Mouse (Mus musculus) hindbrain, embryonic 11.5 days (tissue): ENCODE results near the gene Slc9a5. TPM values are rescaled to one million over a fixed set of nuclear protein-coding genes. Genes with fewer than 3 reads are reported as not detected.

Experiments
- ATAC-seq: fragments of 200-750 bp; cut with Nextera tagmentation; 2 replicates; pipeline ENCODE4 v1.8.0; 2017; ENCODE audit warnings: mild to moderate bottlenecking, moderate TSS enrichment, moderate library complexity; ENCODE audit not compliant: low FRiP score
- DNase-seq: peaks from one replicate; pipeline ENCODE4 v3.0.0-alpha.2; 2015; ENCODE audit warnings: low spot score
- H3K27ac ChIP-seq: fragments of 300-500 bp; sonication (generic); 2 replicates; pipeline ENCODE4 v1.5.1; 2014; ENCODE audit warnings: mild to moderate bottlenecking, low read depth, low read length
- H3K27me3 ChIP-seq: fragments of 300-500 bp; sonication (generic); 2 replicates; pipeline ENCODE4 v1.6.1; 2014; ENCODE audit warnings: mild to moderate bottlenecking, low read length, moderate library complexity, mixed read lengths; ENCODE audit not compliant: control insufficient read depth, insufficient read depth
- H3K36me3 ChIP-seq: fragments of 300-500 bp; sonication (generic); 2 replicates; pipeline ENCODE4 v1.6.1; 2014; ENCODE audit warnings: mild to moderate bottlenecking, low read length, moderate library complexity, mixed read lengths; ENCODE audit not compliant: control insufficient read depth, insufficient read depth
- H3K4me1 ChIP-seq: fragments of 300-500 bp; sonication (generic); replicated peaks from 2 replicates; pipeline ENCODE4 v1.6.1; 2014; ENCODE audit warnings: low read length, mixed read lengths; ENCODE audit not compliant: control insufficient read depth, insufficient read depth
- H3K4me2 ChIP-seq: fragments of 300-500 bp; sonication (generic); replicated peaks from 2 replicates; pipeline ENCODE4 v1.6.1; 2014; ENCODE audit warnings: mild to moderate bottlenecking, low read depth, low read length
- H3K4me3 ChIP-seq: fragments of 300-500 bp; sonication (generic); 2 replicates; pipeline ENCODE4 v1.5.1; 2014; ENCODE audit warnings: low read depth, low read length
- H3K9ac ChIP-seq: fragments of 300-500 bp; sonication (generic); 2 replicates; pipeline ENCODE4 v1.6.1; 2014; ENCODE audit warnings: low read depth, low read length
- H3K9me3 ChIP-seq: fragments of 300-500 bp; sonication (generic); 2 replicates; pipeline ENCODE4 v1.6.1; 2016; ENCODE audit warnings: low read length; ENCODE audit not compliant: control insufficient read depth
- WGBS: fragments of 180-500 bp; shearing (Covaris S2); extraction: QIAGEN DNeasy Blood & Tissue Kit; methylation state at CpG from one replicate; pipeline ENCODE4 v1.1.7; 2014; 5-methylcytosine and 5-hydroxymethylcytosine counted together
- polyA plus RNA-seq: library from polyadenylated mRNA; unstranded; fragments of >200 nt; fragmentation: Nextera tagmentation; extraction: Ambion mirVana; gene quantifications from 2 replicates; pipeline ENCODE4 v1.2.1, GENCODE M21; 2014

Slc9a5 gene
- polyA plus RNA-seq, 1 experiment from 2014 or later: 4.5 TPM

GRCm38 (mm10) chr8:105346611-105347427, 1.8 kb upstream of the Slc9a5 start:
- Histone ChIP-seq H3K9me3 (no peaks in the 10 kb centered on the region), H3K4me3 (peak overlapping the region; percentile 62), H3K4me1 (peaks cover 2% of the 10 kb centered on the region; the same call in 1 of the 2 replicates), H3K9ac (peak overlapping the region; percentile 61), H3K27ac (no peak overlapping the region), H3K4me2 (peak overlapping the region; percentile 98), H3K27me3 (no peaks in the 10 kb centered on the region), H3K36me3 (no peaks in the 10 kb centered on the region)
- 2% methylated on average over 34 of the region's 34 CpGs for WGBS
- DNase-seq (peak; percentile 60), ATAC-seq (peak; percentile 25)

- ATAC-seq: peak; percentile 89
- under 1% methylated on average over 53 of the region's 53 CpGs for WGBS
- Histone ChIP-seq H3K4me2 (peak within 1 kb of the TSS; percentile 98), H3K36me3 (no peaks in the 10 kb centered on the region), H3K9ac (peak within 1 kb of the TSS; percentile 61), H3K4me1 (peaks cover 2% of the 10 kb centered on the region; the same call in 1 of the 2 replicates), H3K27me3 (no peaks in the 10 kb centered on the region), H3K4me3 (peak within 1 kb of the TSS; percentile 62), H3K27ac (peak within 1 kb of the TSS; percentile 58; the same call in 1 of the 2 replicates), H3K9me3 (no peaks in the 10 kb centered on the region)
- DNase-seq: peak; percentile 95
Observed at GRCm38 (mm10) chr8:105347428-105348221, 1.0 kb upstream of the Slc9a5 start, which contains the start of gene Fhod1. Gene Fhod1 (minus strand): TSS chr8:105347953.

GRCm38 (mm10) chr8:105349096-105349771, 591 bp downstream of the Slc9a5 start:
- DNase-seq: peak; percentile 45
- Histone ChIP-seq H3K27ac (0 out of 2 replicates have a peak overlapping the region, but pooled peaks have one; percentile 14), H3K4me2 (peak overlapping the region; percentile 98), H3K36me3 (no peaks in the 10 kb centered on the region), H3K9me3 (no peaks in the 10 kb centered on the region), H3K27me3 (no peaks in the 10 kb centered on the region), H3K4me1 (peaks cover 2% of the 10 kb centered on the region; the same call in 1 of the 2 replicates), H3K4me3 (peak overlapping the region; percentile 62), H3K9ac (peak overlapping the region; percentile 61)
- 0% methylated on average over 35 of the region's 48 CpGs for WGBS
- ATAC-seq: peak; percentile 38

- ATAC-seq: no peak
- Histone ChIP-seq H3K4me3 (no peak overlapping the region), H3K4me2 (peak overlapping the region; percentile 98), H3K9me3 (no peaks in the 10 kb centered on the region), H3K36me3 (no peaks in the 10 kb centered on the region), H3K27ac (no peak overlapping the region), H3K9ac (no peak overlapping the region), H3K27me3 (no peaks in the 10 kb centered on the region), H3K4me1 (peaks cover 4% of the 10 kb centered on the region; the same call in 1 of the 2 replicates)
- peak; percentile 27 for DNase-seq
- 49% methylated on average over 7 of the region's 7 CpGs for WGBS
Observed at GRCm38 (mm10) chr8:105350186-105350585, 1.5 kb downstream of the Slc9a5 start.

- H3K9ac ChIP-seq: no peak overlapping the region
- H3K27me3 ChIP-seq: no peaks in the 10 kb centered on the region
- H3K36me3 ChIP-seq: no peaks in the 10 kb centered on the region
- H3K4me3 ChIP-seq: no peak overlapping the region
- no peak overlapping the region for H3K27ac ChIP-seq
- no peaks in the 10 kb centered on the region for H3K9me3 ChIP-seq
- ATAC-seq: no peak
- 81% methylated on average over 8 of the region's 8 CpGs for WGBS
- H3K4me2 ChIP-seq: no peak overlapping the region
- 0 out of 2 replicates have a peak, but pooled peaks cover 2% of the 10 kb centered on the region for H3K4me1 ChIP-seq
- DNase-seq: no peak
Observed at GRCm38 (mm10) chr8:105353583-105354135, 5.0 kb downstream of the Slc9a5 start.

- WGBS: 90% methylated on average over 4 of the region's 4 CpGs
- DNase-seq (no peak), ATAC-seq (no peak)
- no peaks in the 10 kb centered on the region for H3K27me3 ChIP-seq
- H3K4me3 ChIP-seq: no peak overlapping the region
- no peak overlapping the region for H3K4me2 ChIP-seq
- no peak overlapping the region for H3K9ac ChIP-seq
- H3K4me1 ChIP-seq: peaks cover 2% of the 10 kb centered on the region; the same call in 1 of the 2 replicates
- H3K27ac ChIP-seq: no peak overlapping the region
- H3K9me3 ChIP-seq: no peaks in the 10 kb centered on the region
- no peaks in the 10 kb centered on the region for H3K36me3 ChIP-seq
Observed at GRCm38 (mm10) chr8:105354549-105354948, 5.9 kb downstream of the Slc9a5 start.

- ATAC-seq (no peak), DNase-seq (peak; percentile 31)
- Histone ChIP-seq H3K27me3 (no peaks in the 10 kb centered on the region), H3K9me3 (no peaks in the 10 kb centered on the region), H3K4me3 (no peak overlapping the region), H3K4me2 (no peak overlapping the region), H3K36me3 (no peaks in the 10 kb centered on the region), H3K4me1 (peaks cover 2% of the 10 kb centered on the region; the same call in 1 of the 2 replicates), H3K27ac (no peak overlapping the region), H3K9ac (no peak overlapping the region)
- 59% methylated on average over 26 of the region's 26 CpGs for WGBS
Observed at GRCm38 (mm10) chr8:105355179-105356024, 6.8 kb downstream of the Slc9a5 start.
